Mouse (Mus musculus): ENCODE results near the gene Oxnad1.
"Not testable (repeated sequence)": the region's sequence is repeated elsewhere in the genome, so short reads cannot be mapped to it uniquely, and the experiment has no call there.

Gene Oxnad1

GRCm38 (mm10) chr14:32084761-32085485 lies at the start of gene Oxnad1:
Oxnad1 (plus strand) TSS chr14:32085374.
- DNase-seq (ENCODE audit: low spot score): no peak

GRCm38 (mm10) chr14:32036482-32036881 lies 48.7 kb upstream of the Oxnad1 start:
- DNase-seq (ENCODE audit: low spot score): no peak

GRCm38 (mm10) chr14:32037661-32038252 lies 47.4 kb upstream of the Oxnad1 start:
- DNase-seq (ENCODE audit: low spot score): no peak

GRCm38 (mm10) chr14:32042108-32042507 lies 43.1 kb upstream of the Oxnad1 start:
- no peak for DNase-seq (ENCODE audit: low spot score)

GRCm38 (mm10) chr14:32046357-32046756 lies 38.8 kb upstream of the Oxnad1 start:
- no peak for DNase-seq (ENCODE audit: low spot score)

GRCm38 (mm10) chr14:32050171-32050570 lies 35.0 kb upstream of the Oxnad1 start:
- no peak for DNase-seq (ENCODE audit: low spot score)

GRCm38 (mm10) chr14:32053895-32054294 lies 31.3 kb upstream of the Oxnad1 start:
- no peak for DNase-seq (ENCODE audit: low spot score)

GRCm38 (mm10) chr14:32054788-32055187 lies 30.4 kb upstream of the Oxnad1 start:
- DNase-seq (ENCODE audit: low spot score): no peak

GRCm38 (mm10) chr14:32055781-32056180 lies 29.4 kb upstream of the Oxnad1 start:
- DNase-seq (ENCODE audit: low spot score): no peak

- DNase-seq (ENCODE audit: low spot score): peak; percentile 25
Observed at GRCm38 (mm10) chr14:32056675-32057074, 28.5 kb upstream of the Oxnad1 start.

- no peak for DNase-seq (ENCODE audit: low spot score)
Observed at GRCm38 (mm10) chr14:32057664-32058063, 27.5 kb upstream of the Oxnad1 start.

- no peak for DNase-seq (ENCODE audit: low spot score)
Observed at GRCm38 (mm10) chr14:32061398-32061797, 23.8 kb upstream of the Oxnad1 start.

GRCm38 (mm10) chr14:32072807-32073206 lies 12.4 kb upstream of the Oxnad1 start:
- no peak for DNase-seq (ENCODE audit: low spot score)

- no peak for DNase-seq (ENCODE audit: low spot score)
Observed at GRCm38 (mm10) chr14:32073211-32073685, 11.9 kb upstream of the Oxnad1 start.

GRCm38 (mm10) chr14:32073901-32074300 lies 11.3 kb upstream of the Oxnad1 start:
- no peak for DNase-seq (ENCODE audit: low spot score)

GRCm38 (mm10) chr14:32076896-32077575 lies 8.1 kb upstream of the Oxnad1 start:
- peak; percentile 65 for DNase-seq (ENCODE audit: low spot score)

- no peak for DNase-seq (ENCODE audit: low spot score)
Observed at GRCm38 (mm10) chr14:32081026-32081425, 4.1 kb upstream of the Oxnad1 start.

GRCm38 (mm10) chr14:32082891-32083290 lies 2.3 kb upstream of the Oxnad1 start:
- no peak for DNase-seq (ENCODE audit: low spot score)

GRCm38 (mm10) chr14:32083466-32083865 lies 1.7 kb upstream of the Oxnad1 start:
- DNase-seq (ENCODE audit: low spot score): no peak

- DNase-seq (ENCODE audit: low spot score): peak; percentile 99
Observed at GRCm38 (mm10) chr14:32085486-32086201, 470 bp downstream of the Oxnad1 start, which contains the start of gene Dph3. Dph3 (minus strand) TSS chr14:32085729.

- no peak for DNase-seq (ENCODE audit: low spot score)
Observed at GRCm38 (mm10) chr14:32086226-32086625, 1.1 kb downstream of the Oxnad1 start.

GRCm38 (mm10) chr14:32087584-32088248 lies 2.5 kb downstream of the Oxnad1 start:
- DNase-seq (ENCODE audit: low spot score): not testable (repeated sequence)
